Mouse (Mus musculus) G1E-ER4 (cell line): ENCODE data around the gene 2410137M14Rik. TPM values are rescaled to one million over a fixed set of nuclear protein-coding genes. Genes with fewer than 3 reads are reported as not detected.

Experiments used
- GATA1 ChIP-seq: IDR thresholded peaks from one replicate; pipeline ENCODE4 v1.8.0; 2012; ENCODE audit warnings: low read length, inconsistent platforms
- polyA plus RNA-seq: library from polyadenylated mRNA; stranded (reverse); fragments of >175 nt; gene quantifications from 2 replicates; pipeline ENCODE4 v1.2.3, GENCODE M21; 2012

The 2410137M14Rik gene
- polyA plus RNA-seq, 1 experiment = not detected

DNA sequence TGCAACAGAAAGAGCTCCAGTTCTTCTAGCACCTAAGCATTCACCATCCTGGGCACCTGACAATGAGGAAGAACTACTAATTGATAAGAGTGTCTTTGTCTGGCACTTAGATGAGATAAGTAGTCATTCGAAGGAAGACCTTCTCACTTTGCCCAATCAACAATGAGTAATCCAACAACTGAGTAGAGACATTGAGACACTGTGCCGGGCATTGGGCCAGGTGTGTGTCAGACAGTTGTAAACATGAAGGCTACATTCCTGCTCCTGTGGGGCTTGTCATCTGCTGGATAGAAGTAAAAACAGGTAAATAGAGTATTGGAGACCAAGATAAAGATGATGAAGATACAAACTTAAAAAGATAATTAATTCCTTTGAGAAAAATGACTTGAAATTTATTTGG, 43.0 kb downstream of the 2410137M14Rik start:
- no peak for TF ChIP-seq GATA1

DNA sequence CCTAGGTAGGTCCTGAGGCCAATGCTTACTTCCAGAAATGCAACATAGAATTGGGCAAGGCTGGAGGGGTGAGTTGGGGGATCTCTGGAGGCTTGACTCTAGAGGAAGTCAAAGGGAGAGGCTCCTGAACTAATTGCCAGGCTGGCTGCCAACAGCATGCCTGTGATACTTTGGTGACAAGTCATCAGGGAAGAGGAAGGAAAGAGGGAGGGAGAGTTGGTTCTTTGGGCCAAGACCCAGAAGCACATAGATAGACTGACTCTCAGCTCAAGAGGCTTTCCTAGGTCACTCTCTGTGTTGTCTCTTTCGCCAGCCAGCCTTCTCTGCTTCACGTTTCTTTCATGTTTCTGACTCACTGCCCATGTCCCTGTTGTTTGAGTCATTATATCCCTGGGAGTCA, 49.2 kb downstream of the 2410137M14Rik start:
- TF ChIP-seq GATA1 = no peak

DNA sequence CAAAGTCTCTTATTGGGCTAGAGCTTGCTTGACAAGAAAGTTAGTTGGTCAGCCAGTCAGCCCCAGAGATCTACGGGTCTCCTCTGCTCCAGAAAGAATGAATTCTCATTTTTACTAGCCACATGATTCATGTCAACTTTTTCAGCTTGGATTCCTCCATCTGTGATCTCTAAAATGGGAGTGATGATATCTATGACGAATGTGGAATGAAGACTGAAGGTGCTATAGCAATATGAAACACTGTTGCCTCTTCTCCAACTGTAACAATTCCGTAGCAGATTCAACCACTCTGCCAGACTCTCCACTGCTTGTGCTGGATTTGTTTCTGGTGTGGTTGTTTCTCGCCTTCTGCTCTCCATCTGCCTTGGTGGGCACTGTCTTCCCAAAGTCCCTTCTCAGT, 49.9 kb downstream of the 2410137M14Rik start:
- no peak for TF ChIP-seq GATA1

DNA sequence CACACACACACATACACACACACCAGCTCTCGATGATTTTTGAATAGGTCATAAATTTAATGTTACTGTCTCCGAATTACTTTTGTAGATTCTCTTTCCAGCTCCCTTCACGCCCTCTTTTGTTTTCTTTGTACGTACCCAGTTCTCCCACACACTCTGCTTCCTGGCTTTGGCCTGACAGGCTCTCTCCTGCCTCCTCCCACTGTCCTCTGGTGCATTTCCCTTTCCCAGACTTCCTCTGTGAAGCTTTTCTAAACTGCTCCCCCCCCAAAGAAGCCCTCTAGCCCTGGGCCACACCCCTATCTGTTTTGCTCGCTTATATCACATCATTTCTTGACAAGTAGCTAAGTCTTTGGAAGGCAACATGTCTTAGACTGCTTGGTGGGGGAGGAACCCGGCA, 50.8 kb downstream of the 2410137M14Rik start:
- no peak for TF ChIP-seq GATA1

DNA sequence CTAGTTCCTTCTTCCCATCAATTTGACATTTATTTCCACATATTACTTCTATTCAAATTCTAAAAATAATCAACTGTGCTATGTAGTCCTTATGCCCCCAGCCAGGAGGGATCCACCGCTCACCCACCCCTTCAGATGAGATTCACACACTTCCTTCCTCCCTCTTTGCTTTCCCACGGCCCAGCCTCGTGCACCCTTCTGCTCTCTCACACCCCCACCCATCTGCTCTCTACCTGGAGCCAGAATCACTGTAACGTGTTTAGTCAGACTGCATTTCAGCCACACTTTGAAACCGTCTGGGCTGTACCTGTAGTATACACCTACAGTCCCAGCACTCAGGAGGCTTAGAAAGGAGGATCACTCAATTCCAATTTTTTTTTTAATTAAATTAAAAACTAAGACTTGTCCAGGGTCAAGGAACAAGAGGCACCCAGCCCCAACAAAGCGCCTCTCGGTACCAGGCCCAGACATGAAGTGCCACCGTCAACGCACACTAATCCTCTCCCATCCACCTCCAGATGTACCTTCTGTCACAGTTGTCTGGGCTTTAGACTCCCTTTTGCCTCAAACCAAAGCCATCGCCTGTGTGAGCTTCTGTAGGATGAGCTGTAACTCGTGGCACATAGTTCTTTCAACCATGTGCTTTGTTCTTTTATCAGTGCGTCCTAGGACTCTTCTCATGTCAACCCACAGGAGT, 51.7 kb downstream of the 2410137M14Rik start:
- TF ChIP-seq GATA1 = no peak

Other genes with a start within 250 kb of the 2410137M14Rik start
- not detected in 2 replicates for gene H2-M10.5, start 208.3 kb downstream of the 2410137M14Rik start, polyA plus RNA-seq
- gene H2-M10.6, start 169.1 kb downstream of the 2410137M14Rik start, polyA plus RNA-seq = not detected in 2 replicates
- 7.1 and 7.9 TPM in 2 replicates for gene Trim26, start 144.1 kb downstream of the 2410137M14Rik start, polyA plus RNA-seq
- not detected in 2 replicates for gene Trim15, start 114.0 kb downstream of the 2410137M14Rik start, polyA plus RNA-seq
- gene Trim10, start 111.7 kb downstream of the 2410137M14Rik start, polyA plus RNA-seq = 4.3 and 11.7 TPM in 2 replicates
- gene Trim40, start 91.1 kb downstream of the 2410137M14Rik start, polyA plus RNA-seq = not detected in 2 replicates
- not detected in 2 replicates for gene Trim31, start 83.1 kb downstream of the 2410137M14Rik start, polyA plus RNA-seq
- not detected in 2 replicates for gene Rnf39, start 38.3 kb downstream of the 2410137M14Rik start, polyA plus RNA-seq
- gene Ppp1r11, start 29.5 kb downstream of the 2410137M14Rik start, polyA plus RNA-seq = 252 and 445 TPM in 2 replicates
- 3.8 and 5.8 TPM in 2 replicates for gene Znrd1, start 22.7 kb downstream of the 2410137M14Rik start, polyA plus RNA-seq
- 0.26 and 0.56 TPM in 2 replicates for gene Znrd1as, start 22.6 kb downstream of the 2410137M14Rik start, polyA plus RNA-seq
- gene H2-M5, start 8.3 kb upstream of the 2410137M14Rik start, polyA plus RNA-seq = not detected in 2 replicates
- not detected in 2 replicates for gene Zfp57, start 19.9 kb upstream of the 2410137M14Rik start, polyA plus RNA-seq
- gene Mog, start 42.2 kb upstream of the 2410137M14Rik start, polyA plus RNA-seq = not detected in 2 replicates
- gene Gabbr1, start 64.7 kb upstream of the 2410137M14Rik start, polyA plus RNA-seq = 20.1 and 23.9 TPM in 2 replicates
- not detected in 2 replicates for gene Olfr90, start 107.3 kb upstream of the 2410137M14Rik start, polyA plus RNA-seq
- not detected in 2 replicates for gene Olfr91, start 117.0 kb upstream of the 2410137M14Rik start, polyA plus RNA-seq
- not detected in 2 replicates for gene Olfr92, start 138.9 kb upstream of the 2410137M14Rik start, polyA plus RNA-seq
- not detected in 2 replicates for gene Olfr93, start 180.3 kb upstream of the 2410137M14Rik start, polyA plus RNA-seq
- gene Ubd, start 212.7 kb upstream of the 2410137M14Rik start, polyA plus RNA-seq = not detected in 2 replicates
- not detected in 2 replicates for gene Olfr94, start 219.8 kb upstream of the 2410137M14Rik start, polyA plus RNA-seq
- not detected in 2 replicates for gene Olfr95, start 231.9 kb upstream of the 2410137M14Rik start, polyA plus RNA-seq
- gene Olfr96, start 238.9 kb upstream of the 2410137M14Rik start, polyA plus RNA-seq = not detected in 2 replicates